Mouse (Mus musculus) cerebellum, adult 2 months (tissue): ENCODE measurements around the gene Afap1l2.

Experiments used
- CTCF ChIP-seq: fragments of 200-500 bp; IDR thresholded peaks from 2 replicates; pipeline ENCODE4 v1.5.1; 2011; ENCODE audit warnings: low read depth, mild to moderate bottlenecking, control low read depth, low read length, moderate library complexity, borderline replicate concordance; ENCODE audit not compliant: insufficient read depth
- POLR2A ChIP-seq: fragments of 200-500 bp; IDR thresholded peaks from 2 replicates; pipeline ENCODE4 v1.6.1; 2011; ENCODE audit warnings: low read length, control low read depth, borderline replicate concordance; ENCODE audit not compliant: insufficient read depth

DNA sequence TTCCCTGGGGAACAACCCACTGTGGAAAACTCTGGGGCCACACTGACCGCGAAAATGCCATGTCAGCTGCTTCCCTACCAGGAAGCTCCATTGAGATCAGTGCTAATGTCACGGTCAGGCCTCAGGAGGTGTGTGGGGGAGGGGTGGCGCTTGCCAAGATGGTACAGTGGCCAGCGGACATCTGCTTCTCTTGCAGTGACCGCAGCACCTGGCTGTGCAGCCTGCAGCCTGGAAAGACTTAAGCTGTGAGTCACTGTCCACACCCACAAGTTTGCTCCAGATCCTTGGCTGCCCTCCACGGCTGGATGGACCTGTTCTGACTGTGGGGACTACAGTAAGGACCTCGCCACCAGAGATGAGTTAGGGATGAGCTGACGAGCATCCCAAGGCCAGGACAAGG is 68.2 kb downstream of the Afap1l2 start:
- TF ChIP-seq CTCF = no peak
- no peak for TF ChIP-seq POLR2A
